Mouse (Mus musculus) thymus, adult 2 months (tissue): ENCODE data around the gene Ibtk. TPM values are rescaled to one million over a fixed set of nuclear protein-coding genes. Genes with fewer than 3 reads are reported as not detected.

Source experiments
- DNase-seq: peaks from one replicate; pipeline ENCODE4 v3.0.0; 2021
- H3K27ac ChIP-seq: fragments of 200-500 bp; 2 replicates; pipeline ENCODE4 v1.5.1; 2012; ENCODE audit warnings: low read length, control low read depth; ENCODE audit not compliant: control insufficient read depth, insufficient read depth
- H3K27me3 ChIP-seq: fragments of 200-500 bp; 2 replicates; pipeline ENCODE4 v1.6.1; 2012; ENCODE audit warnings: mild to moderate bottlenecking, low read length, moderate library complexity, mixed read lengths; ENCODE audit not compliant: control insufficient read depth, insufficient read depth
- H3K36me3 ChIP-seq: fragments of 200-500 bp; 2 replicates; pipeline ENCODE4 v1.6.1; 2012; ENCODE audit warnings: mild to moderate bottlenecking, low read length, moderate library complexity; ENCODE audit not compliant: control insufficient read depth, insufficient read depth
- H3K4me1 ChIP-seq: fragments of 200-500 bp; replicated peaks from 2 replicates; pipeline ENCODE4 v1.6.1; 2012; ENCODE audit warnings: low read length; ENCODE audit not compliant: control insufficient read depth, insufficient read depth
- H3K4me3 ChIP-seq: fragments of 200-500 bp; 2 replicates; pipeline ENCODE4 v1.5.1; 2012; ENCODE audit warnings: mild to moderate bottlenecking, low read length, control low read depth, moderate library complexity; ENCODE audit not compliant: control insufficient read depth, insufficient read depth
- CTCF ChIP-seq: fragments of 200-500 bp; IDR thresholded peaks from 2 replicates; pipeline ENCODE4 v1.5.1; 2012; ENCODE audit warnings: mild to moderate bottlenecking, control low read depth, low read length, moderate library complexity, borderline replicate concordance; ENCODE audit not compliant: control insufficient read depth, poor library complexity, insufficient read depth; ENCODE audit errors: extremely low read depth
- POLR2A ChIP-seq: fragments of 200-500 bp; IDR thresholded peaks from 2 replicates; pipeline ENCODE4 v1.6.1; 2012; ENCODE audit warnings: mild to moderate bottlenecking, low read length, control low read depth, moderate library complexity; ENCODE audit not compliant: control insufficient read depth, poor library complexity, insufficient read depth; ENCODE audit errors: extremely low read depth
- WGBS: fragments of 180-500 bp; shearing (Covaris S2); methylation state at CpG from one replicate; pipeline ENCODE4 v1.1.7; 2018; 5-methylcytosine and 5-hydroxymethylcytosine counted together
- polyA plus RNA-seq: library from polyadenylated mRNA; depleted of rRNA; stranded (reverse); fragments of >200 nt; gene quantifications from 2 replicates; pipeline ENCODE4 v1.2.3, GENCODE M21; 2012

Ibtk gene
- polyA plus RNA-seq, 1 experiment, result 5.8 TPM

DNA sequence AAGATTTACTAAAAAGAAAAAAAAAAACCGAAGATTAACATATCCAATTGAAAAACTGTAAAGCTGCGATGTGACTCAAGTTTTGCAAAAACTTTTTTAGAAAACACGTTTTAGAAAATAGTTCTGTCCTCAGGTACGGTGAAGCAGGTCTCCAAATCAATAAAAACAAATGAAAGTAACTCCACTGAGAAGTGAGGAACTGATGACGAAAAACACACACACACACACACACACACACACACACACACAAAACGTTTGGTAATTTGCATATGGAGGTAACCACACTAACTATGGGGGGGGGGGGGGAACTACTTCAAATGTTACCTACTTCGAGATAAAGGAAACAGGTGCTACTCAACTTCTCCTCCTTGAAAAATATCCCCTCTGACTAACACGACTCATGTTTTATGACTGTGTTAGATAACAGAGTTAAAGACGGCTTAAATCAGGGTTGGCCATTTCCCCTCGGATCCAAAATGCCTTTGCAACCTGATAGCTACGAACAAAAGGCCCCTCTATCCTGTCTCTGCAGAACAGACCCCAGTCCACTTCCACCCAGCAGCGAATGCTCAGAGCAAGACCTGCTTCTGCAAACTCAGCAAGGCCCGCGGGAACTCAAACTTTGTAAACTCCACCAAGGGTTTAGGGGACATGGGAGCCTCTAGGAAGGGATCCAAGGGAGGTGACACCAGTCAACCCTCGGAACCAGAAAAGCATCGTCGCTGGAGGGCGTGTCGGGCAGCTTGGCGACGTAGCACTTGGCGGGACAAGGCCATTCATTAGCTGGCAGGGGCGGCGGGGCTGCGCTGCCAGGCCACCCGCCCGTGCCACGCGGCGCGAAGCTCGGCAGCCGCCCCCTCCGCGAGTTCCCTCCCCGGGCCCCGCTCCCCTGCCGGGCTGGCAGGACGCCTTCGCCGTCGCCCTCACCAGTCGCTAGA is 661 bp downstream of the Ibtk start:
- no peaks in the 10 kb centered on the region for H3K27me3 ChIP-seq
- TF ChIP-seq POLR2A, result no peak
- TF ChIP-seq CTCF, result 0 out of 2 replicates have a peak, but pooled peaks have one; percentile 7
- under 1% methylated on average over 43 of the region's 43 CpGs for WGBS
- H3K36me3 ChIP-seq, result no peaks in the 10 kb centered on the region
- H3K4me3 ChIP-seq, result peak overlapping the region; percentile 89
- H3K27ac ChIP-seq, result peak overlapping the region; percentile 99
- DNase-seq, result peak; percentile 69
- 0 out of 2 replicates have a peak, but pooled peaks cover 2% of the 10 kb centered on the region for H3K4me1 ChIP-seq

DNA sequence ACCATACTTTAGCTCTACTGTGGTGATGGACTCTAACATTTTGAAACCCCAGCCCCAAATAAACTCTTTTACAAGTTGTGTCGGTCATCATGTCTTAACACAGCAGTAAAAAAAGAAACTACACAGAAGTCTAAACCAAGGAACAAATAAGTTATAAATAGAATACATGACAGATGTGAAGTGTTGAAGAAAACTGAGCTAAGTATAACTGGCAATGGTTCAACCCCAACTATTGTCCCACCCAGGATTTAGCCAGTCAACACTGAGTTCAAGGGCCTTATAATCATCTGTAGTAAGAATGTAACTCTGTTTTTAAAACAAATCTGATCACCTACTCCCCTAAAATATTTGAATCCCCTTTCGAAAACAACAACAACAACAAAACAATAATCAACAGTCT is 3.6 kb downstream of the Ibtk start:
- WGBS, result 96% methylated on average over 2 of the region's 2 CpGs
- no peak overlapping the region for H3K4me3 ChIP-seq

DNA sequence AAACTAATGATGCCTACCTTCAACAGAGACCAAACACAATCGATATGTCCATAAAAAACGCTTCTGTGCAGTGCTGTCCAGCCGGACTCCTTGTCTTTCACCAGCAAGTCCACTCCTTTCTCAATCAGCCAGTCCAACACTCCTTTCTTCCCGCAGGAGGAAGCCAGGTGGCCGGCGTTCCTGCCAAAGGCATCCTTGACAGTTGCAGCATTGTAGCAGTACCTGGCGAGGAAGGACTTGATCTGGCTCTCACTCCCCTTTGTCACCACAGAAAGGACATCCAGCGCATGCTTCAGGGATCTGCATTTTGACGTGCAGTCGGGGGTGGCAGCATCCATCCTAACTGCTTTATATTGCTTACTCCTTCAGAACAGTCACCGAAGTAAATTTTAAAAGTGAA is 5.8 kb downstream of the Ibtk start:
- H3K36me3 ChIP-seq, result peaks cover 15% of the 10 kb centered on the region; the same call in 1 of the 2 replicates
- no peaks in the 10 kb centered on the region for H3K27me3 ChIP-seq
- TF ChIP-seq CTCF, result no peak
- no peak for TF ChIP-seq POLR2A
- no peak for DNase-seq
- 96% methylated on average over 11 of the region's 11 CpGs for WGBS
- no peak overlapping the region for H3K4me3 ChIP-seq
- no peak overlapping the region for H3K27ac ChIP-seq
- H3K4me1 ChIP-seq, result 0 out of 2 replicates have a peak, but pooled peaks cover 2% of the 10 kb centered on the region

More for the DNA sequence above, 3.6 kb downstream of the Ibtk start:
- Histone ChIP-seq H3K27ac (no peak overlapping the region), H3K4me1 (0 out of 2 replicates have a peak, but pooled peaks cover 2% of the 10 kb centered on the region), H3K36me3 (peaks cover 9% of the 10 kb centered on the region; the same call in 1 of the 2 replicates), H3K27me3 (no peaks in the 10 kb centered on the region)
- no peak for TF ChIP-seq CTCF
- TF ChIP-seq POLR2A, result no peak
- DNase-seq, result no peak

DNA sequence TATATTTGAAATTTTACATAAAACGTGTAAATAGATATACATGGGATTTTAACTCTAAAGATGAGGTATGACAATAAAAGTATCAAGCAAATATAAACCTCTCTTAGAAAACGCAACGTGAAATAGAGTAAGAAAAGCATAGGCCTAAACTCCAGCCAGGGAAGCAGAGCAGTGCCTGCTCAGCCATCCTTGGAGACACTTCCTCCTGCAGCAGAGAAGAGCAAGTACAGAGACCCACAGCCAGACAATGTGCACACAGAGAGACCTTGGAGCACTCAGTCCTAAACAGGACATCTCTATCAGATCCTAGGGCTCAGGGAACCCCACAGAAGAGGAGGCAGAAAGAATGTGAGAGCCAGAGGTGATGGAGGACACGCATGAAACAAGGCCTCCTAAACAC is 7.0 kb downstream of the Ibtk start:
- Histone ChIP-seq H3K27ac (no peak overlapping the region), H3K4me3 (no peak overlapping the region), H3K4me1 (no peaks in the 10 kb centered on the region), H3K27me3 (no peaks in the 10 kb centered on the region), H3K36me3 (peaks cover 15% of the 10 kb centered on the region; the same call in 1 of the 2 replicates)
- TF ChIP-seq CTCF (no peak), POLR2A (no peak)
- no peak for DNase-seq
- WGBS, result 96% methylated on average over 4 of the region's 4 CpGs

DNA sequence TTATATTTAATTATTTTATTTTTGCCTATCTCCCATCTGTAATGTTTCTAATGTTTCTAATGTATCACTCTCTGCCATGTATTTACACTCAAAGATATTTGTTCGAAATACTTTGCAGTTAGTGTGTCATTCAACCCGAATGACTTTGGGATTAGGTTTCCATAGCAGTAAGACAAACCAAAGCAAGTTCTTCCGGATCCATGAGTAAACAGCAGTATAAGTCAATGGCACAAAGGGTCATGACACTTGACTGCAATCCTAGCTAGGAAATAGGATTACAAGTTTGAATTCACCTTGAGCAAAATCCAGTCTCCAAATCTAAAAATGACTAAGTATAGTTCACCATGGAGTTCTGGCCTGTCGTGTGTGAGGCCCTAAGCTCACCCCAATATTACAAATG is 9.9 kb downstream of the Ibtk start:
- peaks cover 33% of the 10 kb centered on the region for H3K36me3 ChIP-seq
- no peak for DNase-seq
- TF ChIP-seq CTCF, result no peak
- TF ChIP-seq POLR2A, result no peak
- H3K4me1 ChIP-seq, result no peaks in the 10 kb centered on the region
- WGBS, result 93% methylated on average over 4 of the region's 4 CpGs
- H3K27me3 ChIP-seq, result no peaks in the 10 kb centered on the region
- no peak overlapping the region for H3K4me3 ChIP-seq
- H3K27ac ChIP-seq, result no peak overlapping the region

DNA sequence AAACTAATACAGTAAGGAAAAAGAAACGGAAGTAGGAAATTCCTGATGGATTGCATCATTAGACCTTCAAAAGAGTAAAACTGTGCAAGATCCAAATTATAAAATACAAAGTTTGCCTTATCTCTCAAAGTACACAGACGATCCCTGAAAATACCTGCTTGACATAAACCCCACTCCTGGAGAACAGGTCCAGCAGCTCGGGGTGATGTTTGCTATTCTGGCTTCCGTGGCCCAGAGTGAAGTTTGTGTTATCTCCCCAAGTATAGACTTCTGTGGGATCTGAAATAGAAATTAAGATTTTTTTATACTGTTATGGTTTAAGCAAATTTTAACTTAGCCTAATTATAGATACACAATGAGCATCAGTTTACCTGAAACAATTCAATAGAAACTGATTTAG is 14.3 kb downstream of the Ibtk start:
- 96% methylated on average over 4 of the region's 4 CpGs for WGBS
- H3K36me3 ChIP-seq, result peaks cover 59% of the 10 kb centered on the region

DNA sequence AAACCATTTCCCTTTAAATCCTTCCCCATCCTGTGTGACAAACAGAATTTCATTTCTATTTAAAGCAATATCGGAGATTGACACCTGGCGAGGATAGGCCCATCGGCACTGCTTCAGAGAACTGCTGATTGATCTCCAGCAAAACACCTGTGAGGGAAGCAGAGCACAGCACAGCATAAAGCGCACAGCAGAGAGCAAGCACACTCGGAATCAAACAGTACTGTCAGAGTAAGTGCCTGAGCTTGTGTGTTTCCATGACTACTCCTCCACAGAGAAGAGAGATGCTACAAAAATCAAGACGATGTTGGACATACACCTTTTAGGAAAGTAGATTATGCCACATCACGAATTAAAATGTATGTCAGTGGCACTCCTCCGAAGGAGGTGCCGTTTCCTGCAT is 25.1 kb downstream of the Ibtk start:
- H3K4me1 ChIP-seq, result no peaks in the 10 kb centered on the region
- H3K27ac ChIP-seq, result no peak overlapping the region
- H3K27me3 ChIP-seq, result no peaks in the 10 kb centered on the region
- WGBS, result 97% methylated on average over 9 of the region's 9 CpGs
- DNase-seq, result no peak
- no peak overlapping the region for H3K4me3 ChIP-seq
- peaks cover 64% of the 10 kb centered on the region for H3K36me3 ChIP-seq
- TF ChIP-seq POLR2A (no peak), CTCF (no peak)

More for the DNA sequence above, 14.3 kb downstream of the Ibtk start:
- no peak for DNase-seq
- no peak overlapping the region for H3K27ac ChIP-seq
- H3K27me3 ChIP-seq, result no peaks in the 10 kb centered on the region
- no peak for TF ChIP-seq CTCF
- no peak for TF ChIP-seq POLR2A
- H3K4me3 ChIP-seq, result no peak overlapping the region
- no peaks in the 10 kb centered on the region for H3K4me1 ChIP-seq
